Mouse (Mus musculus): ENCODE results near the gene Mtm1. TPM values are rescaled to one million over a fixed set of nuclear protein-coding genes. Genes with fewer than 3 reads are reported as not detected.

The Mtm1 gene
- total and polyA plus RNA-seq, 3 experiments, result 2.2 to 4.0 TPM; not detected in 1

DNA sequence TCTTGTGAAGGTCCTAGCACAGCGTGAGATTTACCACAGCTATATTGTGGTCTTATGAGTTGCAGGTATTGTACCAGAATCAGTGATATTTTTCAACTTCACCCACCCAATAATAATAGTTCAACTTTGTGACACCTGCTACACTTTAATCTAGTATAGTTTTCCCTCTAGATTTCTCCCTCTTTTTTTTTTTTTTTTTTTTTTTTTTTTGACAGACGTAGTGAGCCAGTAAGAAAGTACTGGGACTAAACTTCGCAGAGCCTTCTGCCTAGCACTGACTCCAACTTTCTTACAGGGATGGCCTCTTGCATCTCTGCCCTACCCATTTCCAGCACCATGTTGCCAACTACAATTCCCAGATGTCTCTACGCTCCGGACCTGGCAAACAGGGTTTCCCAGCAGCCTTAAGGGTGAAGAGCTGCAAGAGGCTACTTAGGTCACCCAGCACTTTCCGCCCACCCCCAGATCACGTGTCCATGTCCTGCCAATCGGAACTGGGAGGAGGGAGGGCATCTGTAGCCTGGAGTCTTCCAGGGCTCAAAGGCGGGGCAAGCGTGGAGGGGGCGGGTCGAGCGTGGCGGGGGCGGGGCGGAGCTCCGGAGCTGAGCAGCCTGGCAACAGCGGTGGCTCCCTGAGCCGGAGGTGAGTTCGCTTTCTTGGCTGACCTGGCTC is 4.0 kb downstream of the Mtm1 start (continued):
- TF ChIP-seq BHLHE40 (IDR thresholded peaks at IDR 0.05; ENCODE audit: borderline replicate concordance, low read depth, low read length) (no peak), TBP (IDR thresholded peaks at IDR 0.05; ENCODE audit: low read depth, low read length) (no peak), KAT2A (conservative IDR thresholded peaks at IDR 0.05; ENCODE audit: low read depth, low read length) (peak; percentile 56), NELFE (IDR thresholded peaks at IDR 0.05; ENCODE audit: low read depth, low read length) (no peak), HCFC1 (IDR thresholded peaks at IDR 0.05; ENCODE audit: low read depth, low read length) (peak; percentile 90), MEF2A (IDR thresholded peaks at IDR 0.05; ENCODE audit: extremely low read depth, insufficient replicate concordance, low read depth, low read length, poor library complexity, severe bottlenecking) (no peak), ELF1 (IDR thresholded peaks at IDR 0.05; ENCODE audit: low read depth, low read length) (peak; percentile 27; the same call in 1 of the 2 replicates), GATA1 (IDR thresholded peaks at IDR 0.05; ENCODE audit: low read depth, low read length) (no peak), ZNF384 (IDR thresholded peaks at IDR 0.05; ENCODE audit: low read depth, low read length) (peak; percentile 59), RCOR1 (IDR thresholded peaks at IDR 0.05; ENCODE audit: low read depth, low read length) (no peak), MYC (IDR thresholded peaks at IDR 0.05; ENCODE audit: low read depth, low read length) (no peak), CHD1 (IDR thresholded peaks at IDR 0.05; ENCODE audit: low read depth, low read length) (no peak), USF1 (IDR thresholded peaks at IDR 0.05; ENCODE audit: low read depth, low read length) (peak; percentile 96), MAZ (IDR thresholded peaks at IDR 0.05; ENCODE audit: low read depth, low read length) (no peak), SMC3 (IDR thresholded peaks at IDR 0.05; ENCODE audit: low read depth, low read length) (no peak), ETS1 (IDR thresholded peaks at IDR 0.05; ENCODE audit: low read depth, low read length) (no peak), ZMIZ1 (IDR thresholded peaks at IDR 0.05; ENCODE audit: low read depth, low read length) (no peak), POLR2A (IDR thresholded peaks at IDR 0.05; ENCODE audit: control insufficient read depth in 1 of 2, insufficient read depth in 1 of 2, low read depth in 1 of 2, low read length in 2 of 2, poor library complexity in 1 of 2) (no peak), MYB (IDR thresholded peaks at IDR 0.05; ENCODE audit: low read depth, low read length) (no peak), MAX (IDR thresholded peaks at IDR 0.05; ENCODE audit: low read length) (peak; percentile 90), USF2 (IDR thresholded peaks at IDR 0.05; ENCODE audit: borderline replicate concordance in 1 of 2, insufficient read depth in 1 of 2, low read depth in 1 of 2, low read length in 2 of 2) (peak; percentile 13 to 79; a peak in 3 of 4 replicates), ZC3H11A (IDR thresholded peaks at IDR 0.05; ENCODE audit: low read depth, low read length) (no peak), GABPA (IDR thresholded peaks at IDR 0.05; ENCODE audit: low read depth, low read length) (no peak), MAFK (IDR thresholded peaks at IDR 0.05; ENCODE audit: borderline replicate concordance, low read depth, low read length) (no peak), POLR2AphosphoS5 (IDR thresholded peaks at IDR 0.05; ENCODE audit: borderline replicate concordance, low read depth, low read length) (no peak), EP300 (IDR thresholded peaks at IDR 0.05; ENCODE audit: low read depth in 1 of 2, low read length in 2 of 2) (no peak)

Data from MEL (cell line).